Mouse (Mus musculus) lung, postnatal 0 days (tissue): Measurements from ENCODE around the gene Psmd13. TPM values are rescaled to one million over a fixed set of nuclear protein-coding genes. Genes with fewer than 3 reads are reported as not detected.

Experiments used
- ATAC-seq: fragments of 200-750 bp; cut with Nextera tagmentation; 2 replicates; pipeline ENCODE4 v1.8.0; 2017; ENCODE audit warnings: moderate library complexity
- DNase-seq: peaks from one replicate; pipeline ENCODE4 v3.0.0-alpha.2; 2016; ENCODE audit warnings: low spot score
- H3K27ac ChIP-seq: fragments of 300-500 bp; sonication (generic); 2 replicates; pipeline ENCODE4 v1.5.1; 2014; ENCODE audit warnings: antibody characterized with exemption, mild to moderate bottlenecking, low read length, mixed read lengths
- H3K27me3 ChIP-seq: fragments of 300-500 bp; sonication (generic); replicated peaks from 2 replicates; pipeline ENCODE4 v1.6.1; 2014; ENCODE audit warnings: low read length, mixed read lengths; ENCODE audit not compliant: insufficient read depth
- H3K36me3 ChIP-seq: fragments of 300-500 bp; sonication (generic); 2 replicates; pipeline ENCODE4 v1.6.1; 2014; ENCODE audit warnings: low read length, mixed read lengths; ENCODE audit not compliant: insufficient read depth
- H3K4me1 ChIP-seq: fragments of 300-500 bp; sonication (generic); 2 replicates; pipeline ENCODE4 v1.6.1; 2014; ENCODE audit warnings: antibody characterized with exemption, low read depth, low read length, mixed read lengths; ENCODE audit not compliant: insufficient read depth
- H3K4me2 ChIP-seq: fragments of 300-500 bp; sonication (generic); replicated peaks from 2 replicates; pipeline ENCODE4 v1.6.1; 2014; ENCODE audit warnings: low read depth, mild to moderate bottlenecking, low read length, moderate library complexity, mixed read lengths
- H3K4me3 ChIP-seq: fragments of 300-500 bp; sonication (generic); 2 replicates; pipeline ENCODE4 v1.5.1; 2014; ENCODE audit warnings: low read depth, low read length
- H3K9ac ChIP-seq: fragments of 300-500 bp; sonication (generic); replicated peaks from 2 replicates; pipeline ENCODE4 v1.6.1; 2014; ENCODE audit warnings: low read depth, mild to moderate bottlenecking
- H3K9me3 ChIP-seq: fragments of 300-500 bp; sonication (generic); 2 replicates; pipeline ENCODE4 v1.6.1; 2016; ENCODE audit warnings: low read length, mixed read lengths
- CTCF ChIP-seq: IDR thresholded peaks from 2 replicates; pipeline ENCODE4 v1.5.1; 2016; ENCODE audit warnings: antibody characterized with exemption, mild to moderate bottlenecking
- EP300 ChIP-seq: IDR thresholded peaks from 2 replicates; pipeline ENCODE4 v1.6.1; 2016; ENCODE audit warnings: antibody characterized with exemption, mild to moderate bottlenecking, control low read depth
- WGBS: fragments of 180-500 bp; shearing (Covaris S2); extraction: QIAGEN DNeasy Blood & Tissue Kit; methylation state at CpG from one replicate; pipeline ENCODE4 v1.1.7; 2014; 5-methylcytosine and 5-hydroxymethylcytosine counted together
- polyA plus RNA-seq: library from polyadenylated mRNA; unstranded; fragments of >200 nt; fragmentation: Nextera tagmentation; extraction: Ambion mirVana; gene quantifications from 2 replicates; pipeline ENCODE4 v1.2.1, GENCODE M21; 2015

The Psmd13 gene
- polyA plus RNA-seq, 1 experiment from 2014 or later = 164 TPM

GRCm38 (mm10) chr7:140855860-140856784, 25.6 kb upstream of the Psmd13 start, which contains the start of gene Gm45785:
Gene Gm45785, minus strand, starts transcription at chr7:140856331.
- ATAC-seq (peak; percentile 85), DNase-seq (peak; percentile 99)
- no peaks in the 10 kb centered on the region for H3K27me3 ChIP-seq
- TF ChIP-seq CTCF (peak; percentile 40), EP300 (peak; percentile 89)
- H3K4me2 ChIP-seq = peak within 1 kb of the TSS; percentile 91
- H3K9ac ChIP-seq = peak within 1 kb of the TSS; percentile 91
- H3K36me3 ChIP-seq = peaks cover 23% of the 10 kb centered on the region
- WGBS = under 1% methylated on average over 51 of the region's 51 CpGs
- peak within 1 kb of the TSS; percentile 98 for H3K27ac ChIP-seq
- no peaks in the 10 kb centered on the region for H3K9me3 ChIP-seq
- peaks cover 21% of the 10 kb centered on the region for H3K4me1 ChIP-seq
- peak within 1 kb of the TSS; percentile 76 for H3K4me3 ChIP-seq

GRCm38 (mm10) chr7:140856785-140857549, 24.8 kb upstream of the Psmd13 start, which contains the start of gene Ric8a:
Gene Ric8a, plus strand, starts transcription at chr7:140856957.
- peak within 1 kb of the TSS; percentile 91 for H3K9ac ChIP-seq
- H3K27ac ChIP-seq = peak within 1 kb of the TSS; percentile 98
- peak within 1 kb of the TSS; percentile 91 for H3K4me2 ChIP-seq
- TF ChIP-seq EP300 = peak; percentile 59
- no peak for TF ChIP-seq CTCF
- H3K27me3 ChIP-seq = no peaks in the 10 kb centered on the region
- no peaks in the 10 kb centered on the region for H3K9me3 ChIP-seq
- peak; percentile 95 for DNase-seq
- peaks cover 21% of the 10 kb centered on the region for H3K4me1 ChIP-seq
- peaks cover 28% of the 10 kb centered on the region for H3K36me3 ChIP-seq
- H3K4me3 ChIP-seq = peak within 1 kb of the TSS; percentile 76
- peak; percentile 89 for ATAC-seq
- under 1% methylated on average over 48 of the region's 50 CpGs for WGBS

- H3K27me3 ChIP-seq = no peaks in the 10 kb centered on the region
- WGBS = 27% methylated on average over 40 of the region's 40 CpGs
- no peaks in the 10 kb centered on the region for H3K9me3 ChIP-seq
- H3K27ac ChIP-seq = peak within 1 kb of the TSS; percentile 98
- H3K4me2 ChIP-seq = peak within 1 kb of the TSS; percentile 91
- TF ChIP-seq CTCF (no peak), EP300 (no peak; the same call in 1 of the 2 replicates)
- ATAC-seq = peak; percentile 3
- H3K4me3 ChIP-seq = peak within 1 kb of the TSS; percentile 76
- H3K4me1 ChIP-seq = peaks cover 21% of the 10 kb centered on the region
- DNase-seq = no peak
- H3K9ac ChIP-seq = peak within 1 kb of the TSS; percentile 91
- peaks cover 28% of the 10 kb centered on the region for H3K36me3 ChIP-seq
These were observed 23.9 kb upstream of the Psmd13 start, which contains the start of gene Bet1l for GRCm38 (mm10) chr7:140857550-140858505. Gene Bet1l, minus strand, starts transcription at chr7:140857577.

- Histone ChIP-seq H3K36me3 (peaks cover 30% of the 10 kb centered on the region), H3K4me1 (peaks cover 21% of the 10 kb centered on the region), H3K9me3 (no peaks in the 10 kb centered on the region), H3K4me3 (peak overlapping the region; percentile 76; the same call in 1 of the 2 replicates), H3K27me3 (no peaks in the 10 kb centered on the region), H3K27ac (no peak overlapping the region), H3K4me2 (peak overlapping the region; percentile 91), H3K9ac (peak overlapping the region; percentile 91)
- ATAC-seq (no peak), DNase-seq (no peak)
- TF ChIP-seq EP300 = no peak
- no peak for TF ChIP-seq CTCF
- WGBS = 93% methylated on average over 8 of the region's 8 CpGs
These were observed 23.0 kb upstream of the Psmd13 start for GRCm38 (mm10) chr7:140858746-140859145.

- 79% methylated on average over 6 of the region's 6 CpGs for WGBS
- no peak for DNase-seq
- peaks cover 30% of the 10 kb centered on the region for H3K36me3 ChIP-seq
These were observed 21.8 kb upstream of the Psmd13 start for GRCm38 (mm10) chr7:140859997-140860396.

More at GRCm38 (mm10) chr7:140859997-140860396, 21.8 kb upstream of the Psmd13 start:
- no peaks in the 10 kb centered on the region for H3K9me3 ChIP-seq
- H3K27ac ChIP-seq = no peak overlapping the region
- ATAC-seq = no peak
- TF ChIP-seq EP300 (no peak), CTCF (no peak)
- no peak overlapping the region for H3K4me3 ChIP-seq
- H3K27me3 ChIP-seq = no peaks in the 10 kb centered on the region
- H3K9ac ChIP-seq = no peak overlapping the region
- peaks cover 18% of the 10 kb centered on the region for H3K4me1 ChIP-seq
- H3K4me2 ChIP-seq = no peak overlapping the region
